Mouse (Mus musculus): Measurements from ENCODE around the gene Mvp. TPM values are rescaled to one million over a fixed set of nuclear protein-coding genes. Genes with fewer than 3 reads are reported as not detected.
A peak's percentile ranks its signal among the peaks of the same experiment; 100 is the strongest.

The Mvp gene
- polyA plus RNA-seq, 1 experiment from 2014 or later: 104 TPM

GRCm38 (mm10) chr7:127003620-127004019 is 10.8 kb downstream of the Mvp start:
- TF ChIP-seq CTCF (IDR thresholded peaks at IDR 0.05): no peak
- CTCF ChIA-PET: no interaction called here
- DNase-seq (ENCODE audit: low read depth, low spot score) (no peak), ATAC-seq (no peak)
- in situ Hi-C loops (cut with MboI; ENCODE audit: low pct_unique_long_range_greater_than_20kb): no loop called here
- H3K27me3 ChIP-seq: no peaks in the 10 kb centered on the region
- POLR2A ChIA-PET: interaction anchor here (0.5 kb wide), 1 partner anchor 11 kb away, joined by 3 read pairs; the partner anchor contains the start of gene Mvp

DNA sequence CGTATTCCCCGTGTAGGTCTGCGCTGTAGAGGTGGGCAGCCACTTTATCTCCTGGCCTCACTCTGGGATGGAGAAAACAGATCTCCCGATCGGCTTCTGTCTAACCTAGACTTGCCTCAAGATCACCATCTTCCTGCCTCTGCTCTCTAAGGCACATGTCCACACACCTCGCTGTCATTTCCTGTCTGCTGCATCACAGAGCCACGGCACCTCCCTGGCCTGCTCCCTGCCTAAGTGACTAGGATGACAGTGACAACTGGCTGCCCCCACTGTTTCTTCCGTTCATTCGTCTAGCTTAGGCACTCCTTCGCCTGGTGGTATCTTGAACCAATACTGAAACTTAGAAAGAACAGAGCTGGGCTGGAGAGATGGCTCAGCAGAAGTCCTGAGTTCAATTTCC is 14.9 kb downstream of the Mvp start:
- DNase-seq (ENCODE audit: low read depth, low spot score) (no peak), ATAC-seq (no peak)
- no peak for TF ChIP-seq CTCF (IDR thresholded peaks at IDR 0.05)
- in situ Hi-C loops (cut with MboI; ENCODE audit: low pct_unique_long_range_greater_than_20kb): no loop called here
- H3K27me3 ChIP-seq: no peaks in the 10 kb centered on the region
- POLR2A ChIA-PET: interaction anchor here (0.5 kb wide), 1 partner anchor 8 kb away, joined by 3 read pairs; no protein-coding TSS in a partner anchor
- CTCF ChIA-PET: interaction anchor here (0.8 to 2.3 kb wide), 2 partner anchors 17 to 23 kb away, joined by 3 to 7 read pairs; partner anchors contain the start of genes Cdiptos, Pagr1a and Pagr1b

GRCm38 (mm10) chr7:126996449-126996848 is 18.0 kb downstream of the Mvp start:
- TF ChIP-seq CTCF (IDR thresholded peaks at IDR 0.05): no peak
- H3K27me3 ChIP-seq: no peaks in the 10 kb centered on the region
- ATAC-seq: no peak
- ChIA-PET POLR2A (no interaction called here), CTCF (interaction anchor here (1.2 kb wide), 1 partner anchor 15 kb away, joined by 3 read pairs; no protein-coding TSS in a partner anchor)
- no peak for DNase-seq (ENCODE audit: low read depth, low spot score)
- in situ Hi-C loops (cut with MboI; ENCODE audit: low pct_unique_long_range_greater_than_20kb): no loop called here

GRCm38 (mm10) chr7:126988816-126989215 is 25.6 kb downstream of the Mvp start:
- ATAC-seq: no peak
- H3K27me3 ChIP-seq: no peaks in the 10 kb centered on the region
- ChIA-PET CTCF (no interaction called here), POLR2A (interaction anchor here (0.6 kb wide), 1 partner anchor 22 kb away, joined by 3 read pairs; no protein-coding TSS in a partner anchor)
- in situ Hi-C loops (cut with MboI; ENCODE audit: low pct_unique_long_range_greater_than_20kb): no loop called here
- no peak for TF ChIP-seq CTCF (IDR thresholded peaks at IDR 0.05)
- no peak for DNase-seq (ENCODE audit: low read depth, low spot score)

- peak; percentile 57 for ATAC-seq
- DNase-seq (ENCODE audit: low read depth, low spot score): no peak
- no peaks in the 10 kb centered on the region for H3K27me3 ChIP-seq
- in situ Hi-C loops (cut with MboI; ENCODE audit: low pct_unique_long_range_greater_than_20kb): no loop called here
- ChIA-PET CTCF (no interaction called here), POLR2A (interaction anchor here (0.9 kb wide), 1 partner anchor 14 kb away, joined by 3 read pairs; no protein-coding TSS in a partner anchor)
- TF ChIP-seq CTCF (IDR thresholded peaks at IDR 0.05): no peak
Measured at GRCm38 (mm10) chr7:126986319-126986718, 28.1 kb downstream of the Mvp start.

- ChIA-PET POLR2A (no interaction called here), CTCF (no interaction called here)
- no peak for DNase-seq (ENCODE audit: low read depth, low spot score)
- H3K27me3 ChIP-seq: no peaks in the 10 kb centered on the region
- no peak for ATAC-seq
- in situ Hi-C loops (cut with MboI; ENCODE audit: low pct_unique_long_range_greater_than_20kb): no loop called here
- no peak for TF ChIP-seq CTCF (IDR thresholded peaks at IDR 0.05)
Measured at GRCm38 (mm10) chr7:126984667-126985444, 29.6 kb downstream of the Mvp start.

- no peak for DNase-seq (ENCODE audit: low read depth, low spot score)
- TF ChIP-seq CTCF (IDR thresholded peaks at IDR 0.05): no peak
- POLR2A ChIA-PET: no interaction called here
- ATAC-seq: no peak
- in situ Hi-C loops (cut with MboI; ENCODE audit: low pct_unique_long_range_greater_than_20kb): no loop called here
- CTCF ChIA-PET: no interaction called here
- no peaks in the 10 kb centered on the region for H3K27me3 ChIP-seq
Measured at GRCm38 (mm10) chr7:126983113-126983512, 31.3 kb downstream of the Mvp start.

DNA sequence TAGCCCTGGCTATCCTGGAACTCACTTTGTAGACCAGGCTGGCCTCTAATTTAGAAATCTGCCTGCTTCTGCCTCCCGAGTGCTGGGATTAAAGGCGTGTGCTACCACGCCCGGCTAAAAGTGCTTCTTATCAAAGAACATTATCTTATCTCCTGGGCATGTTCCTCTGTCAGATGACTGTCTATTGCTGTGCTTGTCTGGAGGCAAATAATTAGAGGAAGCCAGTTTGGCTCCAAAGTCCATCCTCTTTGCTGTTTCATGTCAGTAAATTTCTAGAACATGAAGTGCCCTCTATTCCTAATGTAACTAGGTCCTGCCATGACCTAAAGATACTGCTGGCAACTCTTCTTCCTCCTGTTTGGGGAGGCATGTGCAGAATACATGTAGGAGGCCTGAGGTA is 32.4 kb downstream of the Mvp start:
- ChIA-PET POLR2A (interaction anchor here (1.8 kb wide), 1 partner anchor 35 kb away, joined by 4 read pairs; the partner anchor contains the start of genes Pagr1a and Pagr1b), CTCF (no interaction called here)
- H3K27me3 ChIP-seq: no peaks in the 10 kb centered on the region
- no peak for TF ChIP-seq CTCF (IDR thresholded peaks at IDR 0.05)
- DNase-seq (ENCODE audit: low read depth, low spot score) (no peak), ATAC-seq (no peak)
- in situ Hi-C loops (cut with MboI; ENCODE audit: low pct_unique_long_range_greater_than_20kb): no loop called here

DNA sequence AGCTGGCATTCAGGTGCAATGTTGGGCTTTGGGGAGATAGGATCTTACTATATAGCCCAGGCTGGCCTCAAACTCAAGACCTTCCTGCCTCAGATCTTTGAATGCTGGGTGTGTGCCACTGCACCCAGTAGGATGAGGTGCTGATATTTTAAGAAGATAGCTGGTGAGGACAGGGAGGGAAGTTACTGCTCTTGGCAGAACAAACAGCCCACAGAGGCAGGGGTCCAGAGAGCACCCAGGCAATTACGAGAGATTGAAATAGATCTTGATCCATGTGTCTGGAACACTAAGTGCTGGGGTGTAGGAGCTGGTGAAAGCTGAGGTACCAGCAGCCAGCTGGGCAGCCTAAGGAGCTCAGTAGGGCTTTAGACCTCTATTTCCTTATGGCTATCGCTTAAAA is 32.8 kb downstream of the Mvp start:
- CTCF ChIA-PET: no interaction called here
- no peak for ATAC-seq
- TF ChIP-seq CTCF (IDR thresholded peaks at IDR 0.05): no peak
- in situ Hi-C loops (cut with MboI; ENCODE audit: low pct_unique_long_range_greater_than_20kb): no loop called here
- POLR2A ChIA-PET: interaction anchor here (1.8 kb wide), 1 partner anchor 35 kb away, joined by 4 read pairs; the partner anchor contains the start of genes Pagr1a and Pagr1b
- no peak for DNase-seq (ENCODE audit: low read depth, low spot score)
- no peaks in the 10 kb centered on the region for H3K27me3 ChIP-seq

- no peak for DNase-seq (ENCODE audit: low read depth, low spot score)
- ChIA-PET POLR2A (no interaction called here), CTCF (no interaction called here)
- no peak for TF ChIP-seq CTCF (IDR thresholded peaks at IDR 0.05)
- ATAC-seq: no peak
- in situ Hi-C loops (cut with MboI; ENCODE audit: low pct_unique_long_range_greater_than_20kb): no loop called here
- H3K27me3 ChIP-seq: no peaks in the 10 kb centered on the region
Measured at GRCm38 (mm10) chr7:126978841-126979240, 35.6 kb downstream of the Mvp start.

GRCm38 (mm10) chr7:126976878-126977459 is 37.5 kb downstream of the Mvp start:
- ChIA-PET CTCF (interaction anchor here (1.0 to 1.1 kb wide), 3 partner anchors 23 to 144 kb away, joined by 3 to 4 read pairs (median 3); no protein-coding TSS in a partner anchor), POLR2A (interaction anchor here (0.8 to 1.4 kb wide), 3 partner anchors 15 to 40 kb away, joined by 3 to 4 read pairs (median 3); partner anchors contain the start of genes Pagr1a and Pagr1b)
- ATAC-seq (no peak), DNase-seq (ENCODE audit: low read depth, low spot score) (no peak)
- in situ Hi-C loops (cut with MboI; ENCODE audit: low pct_unique_long_range_greater_than_20kb): no loop called here
- no peak for TF ChIP-seq CTCF (IDR thresholded peaks at IDR 0.05)
- no peaks in the 10 kb centered on the region for H3K27me3 ChIP-seq
